Mouse (Mus musculus) neural tube, embryonic 10.5 days (tissue): ENCODE results near the gene Nme4.

Experiments used
- DNase-seq: peaks from one replicate; pipeline ENCODE4 v3.0.0-alpha.2; 2017; ENCODE audit warnings: low spot score; ENCODE audit errors: extremely low spot score

Gene Nme4

DNA sequence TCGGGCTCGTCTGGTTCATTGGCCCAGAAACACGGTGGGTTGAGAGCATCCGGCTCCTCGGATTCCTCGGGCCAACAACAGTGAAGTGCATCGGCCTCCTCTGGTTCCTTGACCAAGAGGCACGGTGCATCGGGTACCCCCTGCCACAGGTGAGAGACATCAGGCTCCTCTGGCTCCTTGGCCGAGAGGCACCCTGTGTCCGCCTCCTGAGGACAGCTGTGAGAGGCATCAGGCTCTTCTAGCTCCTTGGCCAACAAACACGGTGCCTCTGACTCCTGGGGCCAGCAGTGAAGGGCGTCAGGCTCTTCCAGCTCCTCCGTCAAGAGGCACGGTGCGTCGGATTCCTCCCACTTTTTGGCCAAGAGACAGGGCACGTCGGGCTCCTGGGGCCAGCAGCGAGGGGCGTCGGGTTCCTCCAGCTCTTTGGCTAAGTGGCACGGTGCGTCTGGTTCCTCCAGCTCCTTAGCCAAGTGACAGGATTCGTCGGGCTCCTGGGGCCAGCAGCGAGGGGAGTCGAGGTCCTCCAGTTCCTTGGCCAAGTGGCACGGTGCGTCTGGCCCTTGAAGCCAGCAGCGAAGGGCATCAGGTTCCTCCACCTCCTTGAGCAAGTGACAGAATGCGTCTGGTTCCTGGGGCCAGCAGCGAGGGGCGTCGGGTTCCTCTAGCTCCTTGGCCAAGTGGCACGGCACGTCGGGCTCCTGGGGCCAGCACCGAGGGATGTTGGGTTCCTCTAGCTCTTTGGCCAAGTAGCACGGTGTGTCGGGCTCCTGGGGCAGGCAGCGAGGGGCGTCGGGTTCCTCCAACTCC is 27.2 kb downstream of the Nme4 start:
- peak; percentile 66 for DNase-seq

GRCm38 (mm10) chr17:26066488-26067020 is 28.8 kb downstream of the Nme4 start:
- DNase-seq, result no peak

- DNase-seq, result no peak
These were observed 30.5 kb downstream of the Nme4 start for GRCm38 (mm10) chr17:26064916-26065315.

DNA sequence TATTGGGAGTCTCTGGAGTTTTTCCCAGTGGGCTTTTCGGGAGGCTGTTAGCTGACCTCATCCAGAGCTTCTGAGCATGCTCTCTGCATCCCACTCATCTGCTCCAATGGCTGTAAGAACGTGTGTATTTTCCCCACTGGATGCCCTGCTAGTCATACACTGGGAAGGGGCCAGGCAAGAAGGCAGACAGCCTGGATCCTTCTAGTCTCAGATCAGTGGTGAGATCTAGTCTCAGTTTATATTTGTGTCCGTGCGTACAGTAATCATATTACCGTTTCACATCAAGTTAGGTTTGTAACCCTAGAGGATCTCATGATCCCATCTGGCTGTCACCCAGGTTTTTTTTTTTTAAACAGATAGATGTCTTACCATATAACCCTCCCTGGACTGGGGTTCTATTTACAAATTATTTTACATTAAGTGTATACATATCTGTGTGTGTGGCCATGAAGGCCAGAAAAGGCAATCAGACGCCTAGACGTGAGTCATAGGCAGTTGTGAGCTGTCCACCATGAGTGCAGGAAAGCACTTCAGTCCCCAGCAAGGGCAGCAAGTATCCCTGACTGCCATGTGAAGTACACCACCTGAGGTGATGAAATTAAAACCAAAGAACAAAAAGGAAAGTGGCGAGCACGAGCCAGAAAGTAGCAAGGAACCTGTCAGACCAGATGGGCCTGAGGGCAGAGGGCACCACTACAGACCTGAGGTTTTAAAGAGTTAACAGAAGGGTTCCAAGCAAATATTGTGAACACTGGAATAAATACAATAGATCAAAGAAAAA is 37.4 kb downstream of the Nme4 start:
- DNase-seq, result no peak

DNA sequence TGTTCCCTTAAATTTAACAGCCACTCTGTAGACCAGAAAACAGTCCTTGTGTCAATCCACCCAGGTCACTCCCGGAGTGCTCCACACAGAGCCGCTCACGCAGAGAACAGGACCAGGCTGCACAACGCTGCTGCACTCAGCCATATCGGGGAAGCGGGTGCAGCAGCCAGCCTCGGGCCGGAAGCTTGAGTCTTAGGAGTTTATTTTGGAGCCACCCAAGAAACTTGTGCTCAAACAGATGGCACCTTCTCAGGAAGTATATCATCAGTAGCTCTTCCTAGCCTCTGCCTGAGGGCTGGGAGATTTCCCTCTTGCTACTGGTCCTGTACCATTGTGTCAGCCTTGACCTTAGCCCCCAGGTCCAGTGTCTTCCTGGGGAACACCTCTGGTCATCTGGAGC is 38.1 kb downstream of the Nme4 start:
- DNase-seq, result no peak

- no peak for DNase-seq
These were observed 40.2 kb downstream of the Nme4 start for GRCm38 (mm10) chr17:26055164-26055563.

GRCm38 (mm10) chr17:26054133-26054845 is 41.1 kb downstream of the Nme4 start:
- no peak for DNase-seq

DNA sequence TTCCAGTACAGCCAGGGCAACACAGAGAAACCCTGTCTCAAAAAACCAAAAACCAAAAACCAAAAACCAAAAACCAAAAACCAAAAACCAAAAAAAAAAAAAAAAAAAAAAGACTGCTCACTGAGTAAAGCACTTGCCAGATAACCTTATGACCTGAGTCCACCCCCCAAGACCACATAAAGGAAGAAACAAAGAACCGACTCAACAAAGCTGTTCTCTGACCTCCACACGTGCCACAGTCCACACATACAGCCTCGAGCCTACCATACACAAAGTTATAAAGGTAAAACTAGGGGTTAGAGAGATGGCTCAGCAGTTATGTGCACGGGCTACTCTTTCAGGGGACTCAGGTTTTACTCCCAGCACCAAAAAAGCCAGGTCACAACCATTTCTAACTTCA is 42.7 kb downstream of the Nme4 start:
- no peak for DNase-seq

DNA sequence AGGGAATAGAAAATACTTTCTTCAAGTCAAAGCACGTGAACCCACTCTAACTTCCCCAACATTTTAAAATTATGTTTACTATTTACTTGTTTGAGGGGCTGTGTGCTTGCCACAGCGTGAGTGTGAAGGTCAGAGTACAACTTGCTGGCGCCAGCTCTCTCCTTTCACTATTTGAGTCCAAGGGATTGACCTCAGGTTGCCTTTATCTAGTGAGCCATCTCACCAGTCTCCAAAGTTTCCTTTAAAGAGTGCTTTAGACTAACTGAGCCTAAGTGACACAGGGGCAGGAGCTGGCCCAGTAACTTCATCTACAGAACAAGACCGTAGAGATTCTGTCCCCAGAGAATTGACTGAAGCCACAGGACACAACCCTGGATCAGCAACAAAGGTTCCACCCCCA is 43.3 kb downstream of the Nme4 start:
- no peak for DNase-seq

DNA sequence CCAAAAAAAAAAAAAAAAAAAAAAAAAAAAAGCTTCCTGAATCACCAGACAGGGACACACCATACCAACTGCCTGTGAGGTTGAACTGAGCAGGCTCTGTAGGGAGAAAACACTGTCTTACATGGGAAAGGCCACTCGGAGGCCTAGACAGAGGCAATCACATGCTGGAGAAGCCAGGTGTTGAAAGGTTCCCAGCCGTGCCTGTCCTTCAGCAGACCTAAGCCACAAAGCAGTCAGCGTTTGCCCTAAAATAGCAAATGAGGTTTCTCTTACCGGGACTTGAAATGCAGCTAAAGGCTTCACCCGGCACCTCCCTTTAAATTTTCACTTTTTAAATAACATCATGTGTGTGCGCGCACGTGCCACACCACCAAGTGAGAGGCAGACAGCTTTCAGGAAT is 47.3 kb downstream of the Nme4 start:
- DNase-seq, result no peak

DNA sequence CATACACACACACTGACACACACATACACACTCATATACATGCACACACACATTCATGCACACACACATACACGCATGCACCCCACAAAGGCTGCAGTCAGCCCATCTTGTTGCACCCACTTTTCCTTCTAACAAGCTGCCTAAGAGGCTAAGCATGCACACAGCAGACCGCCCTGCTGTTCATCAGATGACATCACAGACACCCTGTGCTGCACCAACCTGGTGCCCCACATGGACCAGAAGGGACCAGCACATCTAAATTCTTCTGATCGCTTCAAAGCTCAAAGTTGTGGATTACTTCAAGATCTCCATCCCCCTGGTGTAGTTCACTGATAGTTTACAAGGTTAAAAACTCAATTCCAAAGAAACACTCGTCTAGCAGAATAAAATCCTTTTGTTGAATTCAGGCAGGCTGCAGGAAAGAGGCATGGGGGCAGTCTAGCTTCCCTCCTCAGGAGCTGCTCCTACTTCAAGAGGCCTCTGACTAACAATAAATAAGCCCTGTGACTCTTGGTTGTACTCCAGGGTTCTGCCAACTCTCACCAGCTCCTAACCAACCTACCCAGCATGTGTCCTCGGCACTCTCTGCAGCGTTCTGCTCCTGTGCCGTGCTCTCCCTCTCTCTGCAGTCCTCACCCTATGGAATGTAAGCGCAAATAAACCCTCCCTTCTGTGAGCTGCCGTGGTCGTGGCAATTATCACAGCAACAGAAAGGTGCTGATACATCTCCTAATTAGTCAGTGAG is 49.0 kb downstream of the Nme4 start:
- DNase-seq, result no peak

DNA sequence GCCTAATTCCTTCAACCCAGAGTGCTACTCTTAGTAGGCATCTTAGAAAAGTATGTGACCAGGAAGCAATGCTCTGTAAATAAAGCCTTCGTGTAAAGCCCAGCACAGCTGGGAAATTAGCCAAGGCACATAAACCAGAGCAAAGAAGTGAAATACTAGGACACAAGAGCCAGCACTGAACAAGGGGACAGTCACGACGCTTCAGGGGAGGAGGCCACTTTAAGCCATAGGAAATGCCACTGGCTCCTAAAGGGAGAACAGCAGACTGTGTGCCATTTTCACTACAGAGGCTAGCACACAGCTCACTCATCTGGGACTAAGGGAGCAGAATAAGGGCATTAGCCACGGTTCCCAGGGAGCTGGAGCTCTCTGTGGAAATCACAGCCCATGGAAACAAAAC is 50.1 kb downstream of the Nme4 start:
- no peak for DNase-seq

DNA sequence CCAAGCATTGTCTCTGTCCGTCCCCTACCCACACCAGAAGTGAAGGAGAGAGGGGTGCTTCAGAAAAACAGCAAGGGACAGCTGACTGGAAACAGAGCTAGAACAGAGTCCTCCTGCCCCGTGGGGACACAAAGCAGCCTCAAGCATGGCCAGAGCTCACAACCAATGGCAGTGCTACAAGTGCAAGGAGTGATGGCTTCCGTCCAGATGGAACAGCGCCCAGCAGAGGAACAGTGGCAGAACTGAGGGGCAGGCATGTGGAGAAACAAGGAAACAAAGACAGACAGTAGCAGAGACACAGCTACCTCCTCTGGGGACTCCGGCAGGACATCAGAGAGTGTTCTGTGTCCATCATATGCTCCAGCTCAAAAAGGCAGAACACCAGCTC is 52.2 kb downstream of the Nme4 start:
- DNase-seq, result no peak

GRCm38 (mm10) chr17:26042599-26043248 is 52.7 kb downstream of the Nme4 start:
- no peak for DNase-seq
